Mouse (Mus musculus): ENCODE data around the gene Slc1a7.

Gene Slc1a7

GRCm38 (mm10) chr4:108015067-108015765, 47.1 kb downstream of the Slc1a7 start:
- peak; percentile 37 for DNase-seq

- no peak for DNase-seq
Observed at GRCm38 (mm10) chr4:108016321-108016720, 48.2 kb downstream of the Slc1a7 start.

- DNase-seq: no peak
Observed at GRCm38 (mm10) chr4:108017839-108018238, 49.7 kb downstream of the Slc1a7 start.

GRCm38 (mm10) chr4:108018241-108018923, 50.2 kb downstream of the Slc1a7 start:
- DNase-seq: peak; percentile 76

GRCm38 (mm10) chr4:108018961-108019921, 51.1 kb downstream of the Slc1a7 start:
- DNase-seq: no peak

GRCm38 (mm10) chr4:108020178-108020577, 52.0 kb downstream of the Slc1a7 start:
- no peak for DNase-seq

GRCm38 (mm10) chr4:108023186-108023585, 55.1 kb downstream of the Slc1a7 start:
- no peak for DNase-seq

GRCm38 (mm10) chr4:108024641-108025040, 56.5 kb downstream of the Slc1a7 start:
- no peak for DNase-seq

- DNase-seq: no peak
Observed at GRCm38 (mm10) chr4:108025269-108025668, 57.1 kb downstream of the Slc1a7 start.

- no peak for DNase-seq
Observed at GRCm38 (mm10) chr4:108026193-108026592, 58.1 kb downstream of the Slc1a7 start.

GRCm38 (mm10) chr4:108030888-108031501, 62.9 kb downstream of the Slc1a7 start:
- peak; percentile 60 for DNase-seq

GRCm38 (mm10) chr4:108031502-108032351, 63.6 kb downstream of the Slc1a7 start:
- peak; percentile 31 for DNase-seq

- no peak for DNase-seq
Observed at GRCm38 (mm10) chr4:108032352-108032849, 64.3 kb downstream of the Slc1a7 start.

- DNase-seq: no peak
Observed at GRCm38 (mm10) chr4:108033041-108033764, 65.1 kb downstream of the Slc1a7 start.

GRCm38 (mm10) chr4:108037027-108037426, 68.9 kb downstream of the Slc1a7 start:
- DNase-seq: no peak

GRCm38 (mm10) chr4:108045136-108046107, 77.3 kb downstream of the Slc1a7 start:
- DNase-seq: no peak

- no peak for DNase-seq
Observed at GRCm38 (mm10) chr4:108046136-108046535, 78.0 kb downstream of the Slc1a7 start.

GRCm38 (mm10) chr4:108051687-108052274, 83.6 kb downstream of the Slc1a7 start:
- DNase-seq: no peak

- no peak for DNase-seq
Observed at GRCm38 (mm10) chr4:108052673-108053072, 84.5 kb downstream of the Slc1a7 start.
